Mouse (Mus musculus): ENCODE results near the gene Gh. TPM values are rescaled to one million over a fixed set of nuclear protein-coding genes. Genes with fewer than 3 reads are reported as not detected.

Gene Gh
- polyA plus RNA-seq, 1 experiment from 2014 or later = not detected

DNA sequence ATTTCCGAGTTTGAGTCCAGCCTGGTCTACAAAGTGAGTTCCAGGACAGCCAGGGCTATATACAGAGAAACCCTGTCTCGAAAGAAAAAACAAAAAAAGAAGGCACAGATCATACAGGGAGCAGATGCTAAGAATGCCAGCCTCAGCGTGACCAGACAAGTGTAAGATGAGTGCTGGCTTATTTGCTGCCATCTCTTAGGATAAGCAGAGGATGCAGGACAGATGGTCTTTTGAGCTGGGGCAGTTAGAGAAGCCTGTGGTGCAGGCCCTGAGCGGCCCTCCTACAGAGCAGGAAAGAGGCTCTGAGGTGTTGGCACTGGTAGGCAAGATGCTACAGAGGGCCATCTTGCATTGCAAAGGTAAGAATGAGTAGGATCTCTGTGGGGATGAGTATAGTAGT lies 18.3 kb downstream of the Gh start:
- Histone ChIP-seq H3K4me3 (ENCODE audit: low read depth, low read length) (no peak overlapping the region), H3K27ac (replicated peaks; ENCODE audit: low read depth, low read length) (no peak overlapping the region), H3K9ac (ENCODE audit: low read depth, low read length) (no peak overlapping the region), H3K9me3 (ENCODE audit: control insufficient read depth, low read length) (no peaks in the 10 kb centered on the region), H3K36me3 (ENCODE audit: control insufficient read depth, insufficient read depth, low read length) (no peaks in the 10 kb centered on the region), H3K4me2 (ENCODE audit: low read depth, low read length) (no peak overlapping the region), H3K27me3 (replicated peaks; ENCODE audit: control insufficient read depth, insufficient read depth, low read length) (no peaks in the 10 kb centered on the region), H3K4me1 (ENCODE audit: control insufficient read depth, insufficient read depth, low read length) (peaks cover 17% of the 10 kb centered on the region; the same call in 1 of the 2 replicates)
- 79% methylated on average over 4 of the region's 4 CpGs for WGBS
- DNase-seq (ENCODE audit: low spot score) (no peak), ATAC-seq (ENCODE audit: low read depth) (no peak)

DNA sequence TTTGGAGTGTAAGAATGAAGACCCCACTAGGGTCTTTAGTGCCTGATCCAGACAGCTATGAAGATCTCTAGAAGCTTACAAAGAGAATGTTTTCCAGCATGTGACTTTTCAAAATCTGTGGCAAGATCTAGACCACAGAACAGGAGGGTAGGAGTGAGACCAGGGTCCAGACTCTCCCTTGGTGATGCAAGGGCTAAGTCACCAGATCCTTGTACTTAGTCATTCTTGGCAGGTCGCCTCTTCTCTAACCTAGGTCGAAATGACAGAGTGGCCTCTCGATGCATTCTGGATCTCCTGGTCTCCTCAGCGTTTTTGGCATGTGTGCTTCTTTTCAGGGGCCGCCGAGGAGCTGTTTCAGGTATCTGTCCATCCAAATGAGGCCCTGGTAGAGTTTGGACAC lies 19.2 kb downstream of the Gh start:
- WGBS = 79% methylated on average over 6 of the region's 6 CpGs
- no peak overlapping the region for H3K4me3 ChIP-seq (ENCODE audit: low read depth, low read length)
- H3K9ac ChIP-seq (ENCODE audit: low read depth, low read length) = no peak overlapping the region
- H3K27me3 ChIP-seq (replicated peaks; ENCODE audit: control insufficient read depth, insufficient read depth, low read length) = no peaks in the 10 kb centered on the region
- no peaks in the 10 kb centered on the region for H3K36me3 ChIP-seq (ENCODE audit: control insufficient read depth, insufficient read depth, low read length)
- DNase-seq (ENCODE audit: low spot score) (no peak), ATAC-seq (ENCODE audit: low read depth) (no peak)
- no peak overlapping the region for H3K4me2 ChIP-seq (ENCODE audit: low read depth, low read length)
- H3K9me3 ChIP-seq (ENCODE audit: control insufficient read depth, low read length) = no peaks in the 10 kb centered on the region
- H3K4me1 ChIP-seq (ENCODE audit: control insufficient read depth, insufficient read depth, low read length) = peaks cover 13% of the 10 kb centered on the region; the same call in 1 of the 2 replicates
- H3K27ac ChIP-seq (replicated peaks; ENCODE audit: low read depth, low read length) = no peak overlapping the region

DNA sequence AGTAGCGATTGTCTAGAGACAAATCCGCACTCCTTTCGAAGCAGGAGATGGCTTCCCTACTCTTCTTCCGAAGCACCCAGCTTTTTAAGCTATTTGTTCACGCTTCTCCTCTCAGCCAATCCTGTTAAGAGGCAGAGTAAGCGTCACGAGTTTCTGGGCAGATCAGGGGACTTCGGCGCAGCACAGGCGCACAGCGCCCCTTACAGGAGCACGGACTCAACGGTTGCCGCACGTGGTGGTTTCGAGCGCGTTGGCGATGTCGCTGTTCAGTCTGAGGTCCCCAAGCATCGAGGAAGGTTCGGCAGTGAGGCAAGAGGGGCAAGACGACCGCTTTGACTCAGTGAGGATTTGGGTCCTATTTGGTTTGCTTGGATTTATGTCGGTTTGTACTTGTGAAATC lies 25.2 kb downstream of the Gh start, which contains the start of gene Tcam1:
Tcam1 (plus strand) TSS at position 219 of the 400 bp plus-strand sequence.
- peak within 1 kb of the TSS; percentile 10 for H3K4me3 ChIP-seq (ENCODE audit: low read depth, low read length)
- peak within 1 kb of the TSS; percentile 53 for H3K27ac ChIP-seq (replicated peaks; ENCODE audit: low read depth, low read length)
- WGBS = 8% methylated on average over 25 of the region's 25 CpGs
- ATAC-seq (ENCODE audit: low read depth) = peak; percentile 60; the same call in 1 of the 2 replicates
- H3K27me3 ChIP-seq (replicated peaks; ENCODE audit: control insufficient read depth, insufficient read depth, low read length) = no peaks in the 10 kb centered on the region
- peak; percentile 96 for DNase-seq (ENCODE audit: low spot score)
- peak within 1 kb of the TSS; percentile 51 for H3K4me2 ChIP-seq (ENCODE audit: low read depth, low read length)
- H3K9ac ChIP-seq (ENCODE audit: low read depth, low read length) = 0 out of 2 replicates have a peak within 1 kb of the TSS, but pooled peaks have one; percentile 26
- H3K9me3 ChIP-seq (ENCODE audit: control insufficient read depth, low read length) = no peaks in the 10 kb centered on the region
- peaks cover 13% of the 10 kb centered on the region for H3K4me1 ChIP-seq (ENCODE audit: control insufficient read depth, insufficient read depth, low read length)
- H3K36me3 ChIP-seq (ENCODE audit: control insufficient read depth, insufficient read depth, low read length) = no peaks in the 10 kb centered on the region

DNA sequence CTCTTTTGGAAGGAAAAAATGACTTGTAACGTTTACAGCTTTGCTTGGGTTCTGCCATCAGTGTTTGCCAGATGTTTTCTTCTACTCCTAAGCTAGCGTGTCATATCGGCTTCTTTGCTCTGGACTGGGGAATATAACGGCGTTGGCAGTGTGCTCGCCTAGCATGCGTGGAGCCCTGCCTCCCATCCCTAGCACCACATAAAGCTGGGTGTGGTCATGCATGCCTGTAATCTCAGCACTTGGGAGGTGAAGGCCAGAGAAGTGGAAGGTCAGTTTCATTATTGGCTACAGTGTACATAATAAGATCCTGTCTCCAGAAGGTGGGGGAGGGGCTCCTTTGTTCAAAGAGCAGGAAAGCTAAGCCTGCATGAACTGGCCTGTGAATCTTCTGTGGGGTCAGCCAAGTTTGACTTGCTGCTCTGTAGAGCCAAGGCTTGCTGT lies 26.7 kb downstream of the Gh start:
- DNase-seq (ENCODE audit: low spot score) (peak; percentile 80), ATAC-seq (ENCODE audit: low read depth) (no peak)
- Histone ChIP-seq H3K9ac (ENCODE audit: low read depth, low read length) (no peak overlapping the region), H3K4me2 (ENCODE audit: low read depth, low read length) (no peak overlapping the region), H3K4me1 (ENCODE audit: control insufficient read depth, insufficient read depth, low read length) (peaks cover 24% of the 10 kb centered on the region), H3K36me3 (ENCODE audit: control insufficient read depth, insufficient read depth, low read length) (0 out of 2 replicates have a peak, but pooled peaks cover 4% of the 10 kb centered on the region), H3K27ac (replicated peaks; ENCODE audit: low read depth, low read length) (peak overlapping the region; percentile 53), H3K4me3 (ENCODE audit: low read depth, low read length) (no peak overlapping the region), H3K27me3 (replicated peaks; ENCODE audit: control insufficient read depth, insufficient read depth, low read length) (no peaks in the 10 kb centered on the region), H3K9me3 (ENCODE audit: control insufficient read depth, low read length) (no peaks in the 10 kb centered on the region)
- 58% methylated on average over 7 of the region's 7 CpGs for WGBS

DNA sequence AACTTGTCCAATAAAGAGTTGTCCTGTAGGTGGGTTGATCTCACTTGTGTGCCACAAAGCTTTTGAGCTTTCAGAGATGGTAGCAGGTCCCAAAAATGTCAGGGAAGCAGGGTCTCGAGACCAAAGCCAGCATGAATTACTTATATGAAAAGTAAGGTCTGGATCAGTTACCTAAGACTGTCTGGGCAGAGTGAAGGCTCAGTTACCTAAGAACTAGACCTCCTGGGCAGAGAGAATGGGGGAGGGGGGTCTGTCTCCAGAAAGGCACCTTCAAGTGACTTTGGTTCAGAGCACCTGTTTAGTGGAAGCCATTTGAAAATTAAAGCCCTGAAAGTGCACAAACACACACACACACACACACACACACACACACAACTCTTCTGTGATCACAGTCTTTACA lies 27.3 kb downstream of the Gh start:
- H3K27ac ChIP-seq (replicated peaks; ENCODE audit: low read depth, low read length) = peak overlapping the region; percentile 53
- H3K27me3 ChIP-seq (replicated peaks; ENCODE audit: control insufficient read depth, insufficient read depth, low read length) = no peaks in the 10 kb centered on the region
- 0 out of 2 replicates have a peak, but pooled peaks cover 4% of the 10 kb centered on the region for H3K36me3 ChIP-seq (ENCODE audit: control insufficient read depth, insufficient read depth, low read length)
- H3K9ac ChIP-seq (ENCODE audit: low read depth, low read length) = no peak overlapping the region
- no peak overlapping the region for H3K4me3 ChIP-seq (ENCODE audit: low read depth, low read length)
- ATAC-seq (ENCODE audit: low read depth) (no peak), DNase-seq (ENCODE audit: low spot score) (no peak)
- H3K4me2 ChIP-seq (ENCODE audit: low read depth, low read length) = no peak overlapping the region
- no peaks in the 10 kb centered on the region for H3K9me3 ChIP-seq (ENCODE audit: control insufficient read depth, low read length)
- H3K4me1 ChIP-seq (ENCODE audit: control insufficient read depth, insufficient read depth, low read length) = peaks cover 25% of the 10 kb centered on the region
- 70% methylated on average over 1 of the region's 1 CpGs for WGBS

DNA sequence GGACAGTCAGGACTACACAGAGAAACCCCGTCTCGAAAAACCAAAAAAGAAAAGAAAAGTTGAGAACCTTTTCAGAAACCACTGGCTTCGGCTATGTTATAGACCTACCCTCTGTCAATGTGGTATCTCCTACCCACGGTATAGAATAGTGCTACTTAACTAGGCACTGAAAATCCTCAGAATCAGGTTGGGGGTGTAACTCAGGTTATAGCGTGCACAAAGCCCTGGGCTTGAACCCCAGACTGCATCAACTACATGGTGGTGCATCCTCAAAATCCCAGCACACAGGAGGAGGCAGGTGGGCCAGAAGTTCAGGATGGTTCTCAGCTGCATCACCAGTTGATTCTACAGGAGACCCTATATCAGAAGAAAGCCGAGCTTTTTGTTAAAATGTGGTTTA lies 27.9 kb downstream of the Gh start:
- WGBS = 94% methylated on average over 6 of the region's 6 CpGs
- no peaks in the 10 kb centered on the region for H3K9me3 ChIP-seq (ENCODE audit: control insufficient read depth, low read length)
- H3K4me3 ChIP-seq (ENCODE audit: low read depth, low read length) = no peak overlapping the region
- H3K27ac ChIP-seq (replicated peaks; ENCODE audit: low read depth, low read length) = peak overlapping the region; percentile 88
- DNase-seq (ENCODE audit: low spot score) = no peak
- no peak for ATAC-seq (ENCODE audit: low read depth)
- H3K4me1 ChIP-seq (ENCODE audit: control insufficient read depth, insufficient read depth, low read length) = peaks cover 31% of the 10 kb centered on the region
- peak overlapping the region; percentile 80 for H3K4me2 ChIP-seq (ENCODE audit: low read depth, low read length)
- no peaks in the 10 kb centered on the region for H3K27me3 ChIP-seq (replicated peaks; ENCODE audit: control insufficient read depth, insufficient read depth, low read length)
- 0 out of 2 replicates have a peak, but pooled peaks cover 4% of the 10 kb centered on the region for H3K36me3 ChIP-seq (ENCODE audit: control insufficient read depth, insufficient read depth, low read length)
- no peak overlapping the region for H3K9ac ChIP-seq (ENCODE audit: low read depth, low read length)

DNA sequence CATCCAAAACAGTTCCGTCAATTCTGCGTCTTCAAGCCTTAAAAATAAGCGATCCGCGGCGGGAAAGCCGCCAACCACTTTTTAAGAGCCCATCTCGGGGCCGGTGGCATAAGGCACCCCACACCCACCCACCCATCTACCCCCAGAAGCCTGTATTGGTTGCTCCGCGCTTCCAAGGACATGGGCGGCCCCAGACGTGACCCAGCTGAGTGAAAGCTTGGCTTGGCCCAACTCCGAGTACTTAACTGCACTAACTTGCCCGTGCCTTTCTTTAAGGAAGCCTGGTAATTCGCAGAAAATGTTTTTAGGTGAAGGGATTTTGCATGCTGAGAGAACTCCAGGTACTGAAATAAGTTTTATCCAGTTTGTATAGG lies 28.4 kb downstream of the Gh start:
- DNase-seq (ENCODE audit: low spot score) (peak; percentile 41), ATAC-seq (ENCODE audit: low read depth) (no peak)
- 17% methylated on average over 10 of the region's 16 CpGs for WGBS
- H3K9me3 ChIP-seq (ENCODE audit: control insufficient read depth, low read length) = no peaks in the 10 kb centered on the region
- H3K4me3 ChIP-seq (ENCODE audit: low read depth, low read length) = peak overlapping the region; percentile 98
- H3K9ac ChIP-seq (ENCODE audit: low read depth, low read length) = peak overlapping the region; percentile 68
- H3K36me3 ChIP-seq (ENCODE audit: control insufficient read depth, insufficient read depth, low read length) = 0 out of 2 replicates have a peak, but pooled peaks cover 4% of the 10 kb centered on the region
- H3K4me1 ChIP-seq (ENCODE audit: control insufficient read depth, insufficient read depth, low read length) = peaks cover 36% of the 10 kb centered on the region
- H3K4me2 ChIP-seq (ENCODE audit: low read depth, low read length) = peak overlapping the region; percentile 80
- H3K27me3 ChIP-seq (replicated peaks; ENCODE audit: control insufficient read depth, insufficient read depth, low read length) = no peaks in the 10 kb centered on the region
- H3K27ac ChIP-seq (replicated peaks; ENCODE audit: low read depth, low read length) = peak overlapping the region; percentile 88

DNA sequence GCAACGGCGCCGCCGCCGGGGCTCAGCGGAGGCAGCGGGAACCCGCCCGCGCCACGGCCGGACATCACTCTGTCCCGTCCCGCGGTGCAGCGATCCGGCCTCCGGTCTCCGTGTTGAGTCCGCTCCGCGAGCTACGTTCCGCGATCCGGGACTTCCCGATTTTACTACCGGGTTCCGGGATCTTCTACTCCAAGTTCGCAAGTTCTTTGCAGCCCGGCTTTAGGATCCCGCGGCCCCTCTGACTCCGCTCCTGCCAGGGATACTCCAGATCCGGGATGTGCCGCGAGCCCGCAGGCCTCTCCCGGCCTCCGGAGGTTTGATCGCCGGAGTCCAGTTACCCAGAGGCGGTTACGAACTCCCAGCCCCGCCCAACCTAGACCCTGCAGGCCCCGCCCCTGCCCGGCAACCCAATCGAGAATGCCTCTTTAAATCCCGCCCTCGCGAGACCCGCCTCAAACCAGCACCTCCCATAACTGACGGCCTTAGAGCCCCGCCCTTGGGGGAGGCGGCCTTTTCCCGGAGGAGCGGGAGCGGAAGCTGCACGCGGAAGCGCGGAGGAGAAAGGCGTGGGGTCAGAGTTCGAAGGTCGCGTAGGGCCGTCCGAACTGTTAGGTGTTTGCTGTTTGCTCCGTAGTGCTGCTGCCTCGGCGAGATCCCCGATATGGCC lies 28.9 kb downstream of the Gh start, which contains the start of gene Smarcd2:
Smarcd2 (minus strand) TSS at position 329 of the 667 bp plus-strand sequence.
- peak within 1 kb of the TSS; percentile 99 for H3K9ac ChIP-seq (ENCODE audit: low read depth, low read length)
- H3K9me3 ChIP-seq (ENCODE audit: control insufficient read depth, low read length) = no peaks in the 10 kb centered on the region
- H3K4me1 ChIP-seq (ENCODE audit: control insufficient read depth, insufficient read depth, low read length) = peaks cover 41% of the 10 kb centered on the region
- H3K27ac ChIP-seq (replicated peaks; ENCODE audit: low read depth, low read length) = peak within 1 kb of the TSS; percentile 95
- 0 out of 2 replicates have a peak, but pooled peaks cover 6% of the 10 kb centered on the region for H3K36me3 ChIP-seq (ENCODE audit: control insufficient read depth, insufficient read depth, low read length)
- DNase-seq (ENCODE audit: low spot score) = peak; percentile 100
- 0% methylated on average over 38 of the region's 72 CpGs for WGBS
- H3K4me3 ChIP-seq (ENCODE audit: low read depth, low read length) = peak within 1 kb of the TSS; percentile 98
- no peaks in the 10 kb centered on the region for H3K27me3 ChIP-seq (replicated peaks; ENCODE audit: control insufficient read depth, insufficient read depth, low read length)
- peak; percentile 93 for ATAC-seq (ENCODE audit: low read depth)
- peak within 1 kb of the TSS; percentile 80 for H3K4me2 ChIP-seq (ENCODE audit: low read depth, low read length)
